Mouse (Mus musculus): ENCODE measurements around the gene Rictor. TPM values are rescaled to one million over a fixed set of nuclear protein-coding genes. Genes with fewer than 3 reads are reported as not detected.

Rictor gene
- polyA plus RNA-seq (2015; fragmentation: Nextera tagmentation; extraction: Ambion mirVana) = 57.0 and 59.3 TPM in 2 replicates

GRCm38 (mm10) chr15:6707936-6708525 lies at the start of gene Rictor:
Gene Rictor (plus strand): TSS chr15:6708379.
- Histone ChIP-seq H3K27me3 (replicated peaks) (0 out of 2 replicates have a peak, but pooled peaks cover 3% of the 10 kb centered on the region), H3K9ac (peak within 1 kb of the TSS; percentile 92), H3K4me1 (peaks cover 29% of the 10 kb centered on the region), H3K36me3 (replicated peaks) (no peaks in the 10 kb centered on the region), H3K27ac (peak within 1 kb of the TSS; percentile 94), H3K4me3 (peak within 1 kb of the TSS; percentile 94), H3K4me2 (peak within 1 kb of the TSS; percentile 88), H3K9me3 (no peaks in the 10 kb centered on the region)
- peak; percentile 92 for ATAC-seq (replicated peaks)
- 1% methylated on average over 67 of the region's 82 CpGs for WGBS

- H3K36me3 ChIP-seq (replicated peaks) = no peaks in the 10 kb centered on the region
- H3K4me3 ChIP-seq = no peak overlapping the region
- 54% methylated on average over 3 of the region's 3 CpGs for WGBS
- no peak overlapping the region for H3K27ac ChIP-seq
- no peak overlapping the region for H3K9ac ChIP-seq
- no peaks in the 10 kb centered on the region for H3K27me3 ChIP-seq (replicated peaks)
- no peak for ATAC-seq (replicated peaks)
- no peaks in the 10 kb centered on the region for H3K9me3 ChIP-seq
- H3K4me2 ChIP-seq = no peak overlapping the region
- H3K4me1 ChIP-seq = no peaks in the 10 kb centered on the region
These were observed 46.2 kb upstream of the Rictor start for GRCm38 (mm10) chr15:6661951-6662350.

GRCm38 (mm10) chr15:6663991-6664390 lies 44.2 kb upstream of the Rictor start:
- WGBS = 61% methylated on average over 7 of the region's 7 CpGs
- Histone ChIP-seq H3K4me2 (no peak overlapping the region), H3K36me3 (replicated peaks) (no peaks in the 10 kb centered on the region), H3K4me3 (no peak overlapping the region), H3K27ac (no peak overlapping the region), H3K4me1 (no peaks in the 10 kb centered on the region), H3K27me3 (replicated peaks) (no peaks in the 10 kb centered on the region), H3K9ac (no peak overlapping the region), H3K9me3 (no peaks in the 10 kb centered on the region)
- ATAC-seq (replicated peaks) = no peak

GRCm38 (mm10) chr15:6666072-6666471 lies 42.1 kb upstream of the Rictor start:
- no peak for ATAC-seq (replicated peaks)

GRCm38 (mm10) chr15:6668793-6669437 lies 39.3 kb upstream of the Rictor start:
- H3K4me3 ChIP-seq = no peak overlapping the region
- ATAC-seq (replicated peaks) = no peak
- H3K27me3 ChIP-seq (replicated peaks) = no peaks in the 10 kb centered on the region
- H3K9me3 ChIP-seq = no peaks in the 10 kb centered on the region
- H3K4me2 ChIP-seq = no peak overlapping the region
- no peak overlapping the region for H3K27ac ChIP-seq
- WGBS = 46% methylated on average over 14 of the region's 14 CpGs
- H3K4me1 ChIP-seq = no peaks in the 10 kb centered on the region
- no peak overlapping the region for H3K9ac ChIP-seq
- H3K36me3 ChIP-seq (replicated peaks) = no peaks in the 10 kb centered on the region

More at GRCm38 (mm10) chr15:6666072-6666471, 42.1 kb upstream of the Rictor start:
- Histone ChIP-seq H3K4me3 (no peak overlapping the region), H3K4me2 (no peak overlapping the region), H3K9me3 (no peaks in the 10 kb centered on the region), H3K9ac (no peak overlapping the region), H3K36me3 (replicated peaks) (no peaks in the 10 kb centered on the region), H3K27ac (no peak overlapping the region), H3K4me1 (no peaks in the 10 kb centered on the region), H3K27me3 (replicated peaks) (no peaks in the 10 kb centered on the region)
- 60% methylated on average over 5 of the region's 5 CpGs for WGBS

- Histone ChIP-seq H3K4me1 (no peaks in the 10 kb centered on the region), H3K4me3 (no peak overlapping the region), H3K9me3 (no peaks in the 10 kb centered on the region), H3K27ac (no peak overlapping the region), H3K4me2 (no peak overlapping the region), H3K9ac (no peak overlapping the region), H3K27me3 (replicated peaks) (no peaks in the 10 kb centered on the region), H3K36me3 (replicated peaks) (no peaks in the 10 kb centered on the region)
- ATAC-seq (replicated peaks) = peak; percentile 71; the same call in 1 of the 2 replicates
- 38% methylated on average over 2 of the region's 2 CpGs for WGBS
These were observed 29.7 kb upstream of the Rictor start for GRCm38 (mm10) chr15:6678479-6678878.

- no peak overlapping the region for H3K4me3 ChIP-seq
- ATAC-seq (replicated peaks) = no peak
- H3K4me1 ChIP-seq = no peaks in the 10 kb centered on the region
- no peak overlapping the region for H3K27ac ChIP-seq
- 62% methylated on average over 2 of the region's 2 CpGs for WGBS
- no peak overlapping the region for H3K9ac ChIP-seq
- H3K27me3 ChIP-seq (replicated peaks) = 0 out of 2 replicates have a peak, but pooled peaks cover 3% of the 10 kb centered on the region
- no peaks in the 10 kb centered on the region for H3K9me3 ChIP-seq
- H3K4me2 ChIP-seq = no peak overlapping the region
- H3K36me3 ChIP-seq (replicated peaks) = no peaks in the 10 kb centered on the region
These were observed 6.0 kb upstream of the Rictor start for GRCm38 (mm10) chr15:6702164-6702563.

GRCm38 (mm10) chr15:6705351-6705901 lies 2.8 kb upstream of the Rictor start:
- Histone ChIP-seq H3K4me1 (peaks cover 15% of the 10 kb centered on the region), H3K27me3 (replicated peaks) (0 out of 2 replicates have a peak, but pooled peaks cover 3% of the 10 kb centered on the region), H3K36me3 (replicated peaks) (no peaks in the 10 kb centered on the region), H3K4me2 (no peak overlapping the region), H3K9ac (no peak overlapping the region), H3K4me3 (no peak overlapping the region), H3K27ac (no peak overlapping the region), H3K9me3 (no peaks in the 10 kb centered on the region)
- ATAC-seq (replicated peaks) = no peak
- WGBS = 69% methylated on average over 7 of the region's 7 CpGs

GRCm38 (mm10) chr15:6707551-6707935 lies 636 bp upstream of the Rictor start:
- peak overlapping the region; percentile 92 for H3K9ac ChIP-seq
- under 1% methylated on average over 43 of the region's 43 CpGs for WGBS
- ATAC-seq (replicated peaks) = peak; percentile 72
- peak overlapping the region; percentile 88 for H3K4me2 ChIP-seq
- 0 out of 2 replicates have a peak, but pooled peaks cover 3% of the 10 kb centered on the region for H3K27me3 ChIP-seq (replicated peaks)
- peak overlapping the region; percentile 94 for H3K4me3 ChIP-seq
- H3K27ac ChIP-seq = peak overlapping the region; percentile 94
- H3K36me3 ChIP-seq (replicated peaks) = no peaks in the 10 kb centered on the region
- H3K4me1 ChIP-seq = peaks cover 27% of the 10 kb centered on the region
- H3K9me3 ChIP-seq = no peaks in the 10 kb centered on the region

- Histone ChIP-seq H3K9me3 (no peaks in the 10 kb centered on the region), H3K9ac (peak overlapping the region; percentile 92), H3K4me2 (peak overlapping the region; percentile 83), H3K4me3 (peak overlapping the region; percentile 94), H3K4me1 (peaks cover 35% of the 10 kb centered on the region), H3K27me3 (replicated peaks) (0 out of 2 replicates have a peak, but pooled peaks cover 3% of the 10 kb centered on the region), H3K36me3 (replicated peaks) (no peaks in the 10 kb centered on the region), H3K27ac (peak overlapping the region; percentile 94)
- ATAC-seq (replicated peaks) = peak; percentile 90
- under 1% methylated on average over 71 of the region's 89 CpGs for WGBS
These were observed 605 bp downstream of the Rictor start for GRCm38 (mm10) chr15:6708526-6709441.

- Histone ChIP-seq H3K36me3 (replicated peaks) (no peaks in the 10 kb centered on the region), H3K4me1 (peaks cover 35% of the 10 kb centered on the region), H3K4me2 (peak overlapping the region; percentile 83), H3K9me3 (no peaks in the 10 kb centered on the region), H3K9ac (peak overlapping the region; percentile 92), H3K27ac (no peak overlapping the region), H3K4me3 (peak overlapping the region; percentile 94), H3K27me3 (replicated peaks) (0 out of 2 replicates have a peak, but pooled peaks cover 3% of the 10 kb centered on the region)
- ATAC-seq (replicated peaks) = no peak
- 13% methylated on average over 8 of the region's 8 CpGs for WGBS
These were observed 1.4 kb downstream of the Rictor start for GRCm38 (mm10) chr15:6709618-6710017.
